Mouse (Mus musculus) CD4-positive, CD25-positive, alpha-beta regulatory T cell, adult 4 months (primary cell): ENCODE data around the gene Nlrp4c. TPM values are rescaled to one million over a fixed set of nuclear protein-coding genes. Genes with fewer than 3 reads are reported as not detected.

Source experiments
- polyA plus RNA-seq, 2 experiments: library from polyadenylated mRNA; unstranded; fragments of 100-300 nt; shearing (Covaris generic); gene quantifications; one replicate each; pipeline ENCODE4 v1.2.1; 2017

Gene Nlrp4c
- polyA plus RNA-seq, 2 experiments from 2014 or later, result not detected

Other genes starting within 250 kb of the Nlrp4c start
- not detected for gene Vmn1r63, start 239.7 kb upstream of the Nlrp4c start, polyA plus RNA-seq
- not detected for gene Vmn1r64, start 160.6 kb upstream of the Nlrp4c start, polyA plus RNA-seq
- gene Vmn1r65, start 34.2 kb upstream of the Nlrp4c start, polyA plus RNA-seq, result not detected
- gene Zfp787, start 110.8 kb downstream of the Nlrp4c start, polyA plus RNA-seq, result 1 to 10 TPM; 6.7 to 6.9 TPM
- gene Zfp444, start 127.1 kb downstream of the Nlrp4c start, polyA plus RNA-seq, result 10 to 100 TPM in 1 of 2 experiments, 1 to 10 TPM in 1; 5.6 to 10.6 TPM
- not detected for gene Galp, start 151.9 kb downstream of the Nlrp4c start, polyA plus RNA-seq
- gene Zscan5b, start 177.1 kb downstream of the Nlrp4c start, polyA plus RNA-seq, result not detected
- gene Epp13, start 207.5 kb downstream of the Nlrp4c start, polyA plus RNA-seq, result not detected
- 1 to 10 TPM; 6.4 to 7.6 TPM for gene Zfp667, start 241.4 kb downstream of the Nlrp4c start, polyA plus RNA-seq